Mouse (Mus musculus) heart, embryonic 12.5 days (tissue): ENCODE data around the gene Taf12. TPM values are rescaled to one million over a fixed set of nuclear protein-coding genes. Genes with fewer than 3 reads are reported as not detected.

ENCODE experiments used
- ATAC-seq: fragments of 200-750 bp; cut with Nextera tagmentation; 2 replicates; pipeline ENCODE4 v1.8.0; 2017; ENCODE audit warnings: moderate TSS enrichment, moderate library complexity; ENCODE audit not compliant: insufficient number of reproducible peaks, low FRiP score
- H3K27ac ChIP-seq: fragments of 300-500 bp; sonication (generic); 2 replicates; pipeline ENCODE4 v1.5.1; 2016; ENCODE audit warnings: mild to moderate bottlenecking, moderate library complexity; ENCODE audit not compliant: poor library complexity, severe bottlenecking
- H3K27me3 ChIP-seq: fragments of 300-500 bp; sonication (generic); replicated peaks from 2 replicates; pipeline ENCODE4 v1.6.1; 2016; ENCODE audit warnings: mild to moderate bottlenecking, moderate library complexity
- H3K36me3 ChIP-seq: fragments of 300-500 bp; sonication (generic); 2 replicates; pipeline ENCODE4 v1.6.1; 2016; ENCODE audit warnings: mild to moderate bottlenecking, moderate library complexity
- H3K4me1 ChIP-seq: fragments of 300-500 bp; sonication (generic); replicated peaks from 2 replicates; pipeline ENCODE4 v1.6.1; 2016; ENCODE audit warnings: mild to moderate bottlenecking
- H3K4me2 ChIP-seq: fragments of 300-500 bp; sonication (generic); 2 replicates; pipeline ENCODE4 v1.6.1; 2016; ENCODE audit warnings: mild to moderate bottlenecking, moderate library complexity
- H3K4me3 ChIP-seq: fragments of 300-500 bp; sonication (generic); 2 replicates; pipeline ENCODE4 v1.5.1; 2016; ENCODE audit warnings: mild to moderate bottlenecking
- H3K9ac ChIP-seq: fragments of 300-500 bp; sonication (generic); 2 replicates; pipeline ENCODE4 v1.6.1; 2016; ENCODE audit warnings: mild to moderate bottlenecking, moderate library complexity
- H3K9me3 ChIP-seq: fragments of 300-500 bp; sonication (generic); replicated peaks from 2 replicates; pipeline ENCODE4 v1.6.1; 2016; ENCODE audit warnings: mild to moderate bottlenecking, moderate library complexity
- WGBS: fragments of 180-500 bp; shearing (Covaris S2); methylation state at CpG from one replicate; pipeline ENCODE4 v1.1.7; 2016; 5-methylcytosine and 5-hydroxymethylcytosine counted together
- polyA plus RNA-seq: library from polyadenylated mRNA; unstranded; fragments of >200 nt; fragmentation: Nextera tagmentation; extraction: Ambion mirVana; gene quantifications from 2 replicates; pipeline ENCODE4 v1.2.1, GENCODE M21; 2016

Taf12 gene
- 34.7 and 39.5 TPM in 2 replicates for polyA plus RNA-seq

DNA sequence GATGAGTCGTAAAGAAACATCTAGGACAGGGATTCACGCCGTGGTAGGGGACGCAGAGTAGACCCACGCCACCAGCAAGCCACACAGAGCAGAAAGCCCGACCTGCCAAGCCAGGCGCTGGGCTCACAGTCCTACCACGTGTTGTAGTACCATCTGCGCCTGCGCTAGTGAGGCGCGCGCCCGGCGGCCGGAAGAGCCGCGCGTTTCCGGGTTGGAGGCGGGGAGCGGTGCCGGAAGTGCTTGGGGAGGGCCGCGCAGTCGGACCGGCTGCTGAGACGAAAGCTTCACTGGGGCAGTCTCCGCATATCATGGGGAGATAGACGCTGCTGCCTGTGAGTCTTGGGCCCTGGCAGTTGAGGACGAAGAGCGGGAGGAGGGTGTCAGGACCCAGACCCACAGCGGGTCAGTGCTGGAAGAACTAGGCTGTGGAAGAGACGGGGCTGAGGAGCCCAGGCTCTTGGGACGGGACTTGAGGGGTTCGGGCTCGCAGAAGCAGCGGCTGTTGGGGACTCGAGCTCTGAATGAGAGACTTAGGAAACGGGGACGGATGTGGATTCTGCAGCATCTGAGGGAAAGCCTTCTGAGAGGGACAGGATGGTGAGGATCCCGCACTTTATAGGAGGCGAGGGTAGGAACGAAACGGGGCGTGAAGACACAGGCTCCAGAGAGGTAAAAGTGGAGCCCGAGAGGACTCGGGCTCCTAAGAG, at the start of gene Taf12:
Taf12 (plus strand) TSS at position 220 of the 707 bp plus-strand sequence.
- H3K27me3 ChIP-seq, result no peaks in the 10 kb centered on the region
- H3K4me3 ChIP-seq, result peak within 1 kb of the TSS; percentile 79
- H3K4me1 ChIP-seq, result peaks cover 8% of the 10 kb centered on the region; the same call in 1 of the 2 replicates
- H3K27ac ChIP-seq, result peak within 1 kb of the TSS; percentile 92
- peak within 1 kb of the TSS; percentile 80 for H3K9ac ChIP-seq
- peak within 1 kb of the TSS; percentile 88 for H3K4me2 ChIP-seq
- H3K9me3 ChIP-seq, result no peaks in the 10 kb centered on the region
- ATAC-seq, result peak; percentile 92
- WGBS, result under 1% methylated on average over 48 of the region's 48 CpGs
- no peaks in the 10 kb centered on the region for H3K36me3 ChIP-seq

DNA sequence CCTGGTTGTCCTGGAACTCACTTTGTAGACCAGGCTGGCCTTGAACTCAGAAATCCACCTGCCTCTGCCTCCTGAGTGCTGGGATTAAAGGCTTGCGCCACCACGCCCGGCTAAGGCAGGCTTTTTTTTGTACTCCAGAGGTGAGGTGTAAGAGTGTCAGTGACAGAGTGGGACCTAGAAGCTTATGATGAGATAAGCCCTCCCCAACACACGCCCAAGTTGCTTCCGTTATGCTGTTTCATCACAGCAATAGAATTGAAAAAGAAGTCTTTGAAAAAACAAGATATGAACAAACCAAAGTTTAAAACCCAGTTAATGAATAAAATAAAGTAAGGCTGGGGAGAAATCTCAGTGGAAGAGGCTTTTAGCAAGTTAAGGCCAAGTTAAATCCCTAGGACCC, 43.8 kb upstream of the Taf12 start:
- Histone ChIP-seq H3K4me1 (no peaks in the 10 kb centered on the region), H3K4me3 (no peak overlapping the region), H3K9me3 (no peaks in the 10 kb centered on the region), H3K9ac (no peak overlapping the region), H3K27ac (no peak overlapping the region), H3K27me3 (no peaks in the 10 kb centered on the region), H3K36me3 (peaks cover 89% of the 10 kb centered on the region), H3K4me2 (no peak overlapping the region)
- 87% methylated on average over 5 of the region's 5 CpGs for WGBS
- ATAC-seq, result no peak

DNA sequence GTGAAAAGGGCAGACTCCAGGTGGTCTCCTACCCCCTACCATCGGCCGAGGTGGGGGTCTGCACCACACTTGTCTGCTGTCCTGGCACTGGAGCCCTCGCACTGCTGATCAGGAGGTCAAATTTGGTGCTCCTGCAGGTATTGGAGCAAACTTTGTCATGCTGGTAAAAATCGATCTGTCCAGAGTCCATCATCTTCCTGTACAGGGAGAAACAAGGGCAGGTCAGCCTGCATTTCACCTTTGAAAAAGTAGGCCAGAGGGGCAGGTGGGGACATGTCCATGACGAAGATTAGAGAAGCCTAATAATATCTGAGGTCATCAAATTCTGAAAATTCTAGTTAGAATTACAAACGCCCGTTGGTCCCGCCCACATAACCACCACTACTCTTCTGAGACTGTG, 39.5 kb upstream of the Taf12 start:
- peaks cover 88% of the 10 kb centered on the region for H3K36me3 ChIP-seq
- no peaks in the 10 kb centered on the region for H3K9me3 ChIP-seq
- 90% methylated on average over 8 of the region's 8 CpGs for WGBS

GRCm38 (mm10) chr4:132238356-132238755, 35.8 kb upstream of the Taf12 start:
- Histone ChIP-seq H3K27me3 (no peaks in the 10 kb centered on the region), H3K27ac (no peak overlapping the region), H3K9me3 (no peaks in the 10 kb centered on the region), H3K4me2 (no peak overlapping the region), H3K4me3 (no peak overlapping the region), H3K36me3 (peaks cover 86% of the 10 kb centered on the region), H3K9ac (no peak overlapping the region), H3K4me1 (peaks cover 8% of the 10 kb centered on the region; the same call in 1 of the 2 replicates)
- WGBS, result 87% methylated on average over 4 of the region's 4 CpGs
- ATAC-seq, result no peak

More for the DNA sequence above, 39.5 kb upstream of the Taf12 start:
- Histone ChIP-seq H3K27ac (no peak overlapping the region), H3K27me3 (no peaks in the 10 kb centered on the region), H3K4me3 (no peak overlapping the region), H3K4me2 (no peak overlapping the region), H3K4me1 (no peaks in the 10 kb centered on the region), H3K9ac (no peak overlapping the region)
- ATAC-seq, result no peak

DNA sequence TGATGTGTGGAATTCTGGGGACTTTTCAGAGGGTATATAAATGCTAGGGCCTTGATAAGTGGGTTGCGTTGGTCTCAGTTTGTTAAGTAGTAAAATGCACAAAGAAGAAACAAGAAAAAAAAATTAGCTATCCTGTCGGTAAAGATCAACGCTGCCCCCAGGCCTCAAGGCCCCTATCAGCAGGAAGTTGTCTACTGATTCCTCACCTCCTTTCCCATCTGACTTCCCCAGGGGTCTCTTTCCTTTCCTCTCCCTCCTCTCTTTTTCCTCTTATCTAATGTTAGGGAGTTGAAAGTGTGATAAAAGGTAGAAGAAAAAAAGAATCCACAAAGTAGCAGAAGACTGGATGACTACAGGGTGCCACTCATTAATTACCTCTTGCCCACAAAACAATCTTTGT, 33.8 kb upstream of the Taf12 start:
- H3K4me3 ChIP-seq, result no peak overlapping the region
- 53% methylated on average over 3 of the region's 3 CpGs for WGBS
- no peak for ATAC-seq
- H3K9ac ChIP-seq, result no peak overlapping the region
- peaks cover 8% of the 10 kb centered on the region; the same call in 1 of the 2 replicates for H3K4me1 ChIP-seq
- H3K9me3 ChIP-seq, result no peaks in the 10 kb centered on the region
- H3K27me3 ChIP-seq, result no peaks in the 10 kb centered on the region
- H3K4me2 ChIP-seq, result no peak overlapping the region
- no peak overlapping the region for H3K27ac ChIP-seq
- H3K36me3 ChIP-seq, result peaks cover 86% of the 10 kb centered on the region

DNA sequence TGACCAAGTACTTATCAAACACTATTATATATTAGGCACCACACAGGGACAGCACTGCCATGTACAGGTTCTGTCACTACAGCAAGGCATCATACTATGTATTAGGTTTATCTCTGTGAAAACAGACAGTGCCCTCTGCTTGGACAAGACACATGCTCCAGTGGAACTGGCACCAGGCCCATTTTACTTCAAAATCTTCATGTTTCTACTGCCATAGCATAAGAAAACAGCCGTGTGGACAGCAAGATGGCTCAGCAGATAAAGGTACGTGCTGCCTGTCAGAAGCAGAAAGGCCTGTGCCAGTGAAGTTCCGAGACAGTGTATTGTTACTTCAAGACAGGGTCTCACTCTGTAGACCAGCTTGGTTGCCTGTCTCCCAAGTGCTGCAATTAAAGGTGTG, 33.0 kb upstream of the Taf12 start:
- peaks cover 9% of the 10 kb centered on the region for H3K4me1 ChIP-seq
- WGBS, result 49% methylated on average over 3 of the region's 3 CpGs
- no peaks in the 10 kb centered on the region for H3K27me3 ChIP-seq
- H3K36me3 ChIP-seq, result peaks cover 88% of the 10 kb centered on the region
- no peak overlapping the region for H3K9ac ChIP-seq
- no peak for ATAC-seq
- H3K4me3 ChIP-seq, result no peak overlapping the region
- H3K4me2 ChIP-seq, result no peak overlapping the region
- H3K9me3 ChIP-seq, result no peaks in the 10 kb centered on the region
- H3K27ac ChIP-seq, result no peak overlapping the region

DNA sequence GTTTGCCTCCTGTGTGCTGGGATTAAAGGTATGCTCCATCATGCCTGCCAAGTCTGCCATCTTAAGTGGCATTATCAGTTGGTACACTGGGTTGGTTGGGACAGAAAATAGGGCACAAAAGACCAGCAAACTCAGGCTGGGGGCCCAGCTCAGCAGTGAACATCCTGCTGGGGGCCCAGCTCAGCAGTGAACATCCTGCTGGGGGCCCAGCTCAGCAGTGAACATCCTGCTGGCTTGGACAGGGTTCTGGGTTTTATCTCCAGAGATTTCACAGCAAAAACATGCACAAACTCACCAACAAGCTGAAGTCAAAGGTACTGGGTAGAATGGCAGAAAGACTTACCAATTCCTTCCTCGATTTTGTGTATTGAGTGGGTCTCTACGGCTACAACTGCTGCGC, 28.5 kb upstream of the Taf12 start:
- Histone ChIP-seq H3K4me3 (no peak overlapping the region), H3K27ac (peak overlapping the region; percentile 32; the same call in 1 of the 2 replicates), H3K4me1 (peaks cover 19% of the 10 kb centered on the region), H3K27me3 (no peaks in the 10 kb centered on the region), H3K9ac (no peak overlapping the region), H3K36me3 (peaks cover 85% of the 10 kb centered on the region), H3K4me2 (no peak overlapping the region), H3K9me3 (no peaks in the 10 kb centered on the region)
- WGBS, result 89% methylated on average over 3 of the region's 3 CpGs
- no peak for ATAC-seq

GRCm38 (mm10) chr4:132247451-132247997, 26.7 kb upstream of the Taf12 start:
- Histone ChIP-seq H3K27me3 (no peaks in the 10 kb centered on the region), H3K9ac (no peak overlapping the region), H3K4me3 (no peak overlapping the region), H3K27ac (no peak overlapping the region; the same call in 1 of the 2 replicates), H3K36me3 (peaks cover 80% of the 10 kb centered on the region), H3K9me3 (no peaks in the 10 kb centered on the region), H3K4me1 (peaks cover 10% of the 10 kb centered on the region; the same call in 1 of the 2 replicates), H3K4me2 (no peak overlapping the region)
- no peak for ATAC-seq
- WGBS, result 78% methylated on average over 5 of the region's 5 CpGs

GRCm38 (mm10) chr4:132251596-132251995, 22.6 kb upstream of the Taf12 start:
- Histone ChIP-seq H3K4me1 (peaks cover 28% of the 10 kb centered on the region), H3K9ac (no peak overlapping the region), H3K27ac (no peak overlapping the region), H3K4me3 (no peak overlapping the region), H3K27me3 (no peaks in the 10 kb centered on the region), H3K4me2 (no peak overlapping the region), H3K36me3 (peaks cover 44% of the 10 kb centered on the region), H3K9me3 (no peaks in the 10 kb centered on the region)
- ATAC-seq, result no peak
- 84% methylated on average over 9 of the region's 9 CpGs for WGBS

GRCm38 (mm10) chr4:132253128-132253527, 21.0 kb upstream of the Taf12 start:
- Histone ChIP-seq H3K36me3 (peaks cover 34% of the 10 kb centered on the region), H3K9ac (no peak overlapping the region), H3K9me3 (no peaks in the 10 kb centered on the region), H3K4me2 (no peak overlapping the region), H3K4me1 (peaks cover 25% of the 10 kb centered on the region), H3K4me3 (no peak overlapping the region), H3K27me3 (no peaks in the 10 kb centered on the region), H3K27ac (no peak overlapping the region)
- 81% methylated on average over 8 of the region's 8 CpGs for WGBS
- ATAC-seq, result no peak

- H3K27ac ChIP-seq, result peak overlapping the region; percentile 44
- H3K9me3 ChIP-seq, result no peaks in the 10 kb centered on the region
- no peak overlapping the region for H3K9ac ChIP-seq
- peaks cover 29% of the 10 kb centered on the region for H3K36me3 ChIP-seq
- no peak overlapping the region for H3K4me3 ChIP-seq
- peaks cover 29% of the 10 kb centered on the region for H3K4me1 ChIP-seq
- H3K27me3 ChIP-seq, result no peaks in the 10 kb centered on the region
- H3K4me2 ChIP-seq, result no peak overlapping the region
- WGBS, result 48% methylated on average over 2 of the region's 2 CpGs
- ATAC-seq, result no peak
Measured at GRCm38 (mm10) chr4:132253622-132254021, 20.6 kb upstream of the Taf12 start.
